Mouse (Mus musculus): Measurements from ENCODE around the gene Pakap.

- no peak for TF ChIP-seq CTCF (IDR thresholded peaks at IDR 0.05; ENCODE audit: low read depth, low read length)
- TF ChIP-seq POLR2A (IDR thresholded peaks at IDR 0.05; ENCODE audit: extremely low read depth, insufficient read depth, low read length), result no peak
Observed at GRCm38 (mm10) chr4:57860204-57860611, 292.2 kb downstream of the Pakap start.

All from liver, adult 2 months (tissue).